Mouse (Mus musculus): Measurements from ENCODE around the gene Gm11172.

The Gm11172 gene

GRCm38 (mm10) chr16:10812865-10813371 lies at the start of gene Gm11172:
TSS of gene Gm11172 (plus strand) at chr16:10812915.
- no peak for DNase-seq (ENCODE audit: low read depth, low spot score)

- DNase-seq (ENCODE audit: low read depth, low spot score) = no peak
These were observed 49.0 kb upstream of the Gm11172 start for GRCm38 (mm10) chr16:10763540-10764264.

GRCm38 (mm10) chr16:10764323-10764722 lies 48.4 kb upstream of the Gm11172 start:
- no peak for DNase-seq (ENCODE audit: low read depth, low spot score)

DNA sequence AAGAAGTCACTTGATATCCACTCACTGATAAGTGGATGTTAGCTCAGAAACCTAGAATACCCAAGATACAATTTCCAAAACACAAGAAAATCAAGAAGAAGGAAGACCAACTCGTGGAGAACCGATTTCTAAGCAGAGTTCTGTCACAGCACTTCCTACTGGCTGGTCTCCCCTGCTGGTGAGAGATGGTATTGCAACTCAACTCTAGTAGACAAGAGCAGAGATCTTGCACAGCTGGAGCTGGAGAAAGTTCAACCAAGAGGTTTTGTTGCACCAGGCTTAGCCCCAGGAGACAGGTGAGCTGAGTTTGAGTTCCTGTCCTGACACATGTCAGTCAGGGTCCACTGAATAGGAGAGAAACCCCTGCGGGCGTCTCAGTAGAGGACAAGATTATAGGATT lies 45.6 kb upstream of the Gm11172 start:
- peak; percentile 77 for DNase-seq (ENCODE audit: low read depth, low spot score)

- no peak for DNase-seq (ENCODE audit: low read depth, low spot score)
These were observed 43.9 kb upstream of the Gm11172 start for GRCm38 (mm10) chr16:10768821-10769220.

GRCm38 (mm10) chr16:10769661-10770060 lies 43.1 kb upstream of the Gm11172 start:
- DNase-seq (ENCODE audit: low read depth, low spot score) = no peak

GRCm38 (mm10) chr16:10770531-10771325 lies 42.0 kb upstream of the Gm11172 start:
- DNase-seq (ENCODE audit: low read depth, low spot score) = no peak

- DNase-seq (ENCODE audit: low read depth, low spot score) = no peak
These were observed 40.8 kb upstream of the Gm11172 start for GRCm38 (mm10) chr16:10771769-10772510.

- DNase-seq (ENCODE audit: low read depth, low spot score) = no peak
These were observed 39.2 kb upstream of the Gm11172 start for GRCm38 (mm10) chr16:10773543-10773942.

DNA sequence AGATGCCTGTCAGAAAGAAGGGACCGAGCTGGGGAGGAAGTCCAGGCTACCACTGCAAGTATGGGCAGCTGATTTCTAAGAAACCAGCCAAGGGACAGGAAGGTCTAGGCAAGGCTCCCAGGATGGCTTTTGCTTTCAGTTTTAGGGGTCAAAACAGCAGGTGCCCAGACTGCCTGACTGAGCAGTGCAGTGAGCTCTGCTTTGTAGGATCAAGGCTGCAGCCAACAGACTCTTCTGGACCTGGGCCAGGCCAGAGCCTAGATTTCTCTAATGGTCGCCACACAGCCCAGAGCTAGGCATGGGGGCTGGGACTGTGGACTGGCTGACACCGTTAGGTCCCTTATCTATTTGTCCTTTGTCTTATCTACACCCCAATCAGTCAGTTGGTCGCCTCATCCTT lies 38.0 kb upstream of the Gm11172 start:
- DNase-seq (ENCODE audit: low read depth, low spot score) = no peak

GRCm38 (mm10) chr16:10776322-10776721 lies 36.4 kb upstream of the Gm11172 start:
- no peak for DNase-seq (ENCODE audit: low read depth, low spot score)

DNA sequence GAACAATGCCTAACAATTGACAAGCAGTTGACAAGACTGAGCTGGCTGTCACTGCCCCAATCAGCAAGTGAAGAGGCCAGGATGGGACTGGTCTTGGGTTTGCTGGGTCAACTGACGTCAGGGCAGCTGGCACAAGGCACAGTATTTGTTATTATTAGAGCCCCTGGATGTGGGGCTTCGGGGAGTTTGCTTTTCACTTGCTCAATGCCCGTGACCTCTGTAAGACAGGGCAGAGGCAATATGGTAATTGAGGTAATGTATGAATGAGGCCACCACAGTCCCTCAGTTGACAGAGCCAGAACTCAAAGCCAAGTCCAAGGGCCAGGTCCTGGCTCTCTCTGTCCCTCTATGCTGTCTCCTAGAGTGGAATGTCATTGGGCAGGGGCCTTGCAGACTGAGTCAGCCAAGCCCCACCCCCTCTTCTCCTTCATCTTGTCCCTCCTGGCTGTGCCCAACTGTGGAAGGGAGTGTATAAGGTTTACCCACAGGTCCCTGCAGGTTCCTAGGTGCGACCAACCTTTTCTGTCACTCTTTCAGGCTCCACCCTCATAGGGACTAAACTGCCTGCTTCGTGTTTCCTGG lies 35.0 kb upstream of the Gm11172 start:
- DNase-seq (ENCODE audit: low read depth, low spot score) = no peak

DNA sequence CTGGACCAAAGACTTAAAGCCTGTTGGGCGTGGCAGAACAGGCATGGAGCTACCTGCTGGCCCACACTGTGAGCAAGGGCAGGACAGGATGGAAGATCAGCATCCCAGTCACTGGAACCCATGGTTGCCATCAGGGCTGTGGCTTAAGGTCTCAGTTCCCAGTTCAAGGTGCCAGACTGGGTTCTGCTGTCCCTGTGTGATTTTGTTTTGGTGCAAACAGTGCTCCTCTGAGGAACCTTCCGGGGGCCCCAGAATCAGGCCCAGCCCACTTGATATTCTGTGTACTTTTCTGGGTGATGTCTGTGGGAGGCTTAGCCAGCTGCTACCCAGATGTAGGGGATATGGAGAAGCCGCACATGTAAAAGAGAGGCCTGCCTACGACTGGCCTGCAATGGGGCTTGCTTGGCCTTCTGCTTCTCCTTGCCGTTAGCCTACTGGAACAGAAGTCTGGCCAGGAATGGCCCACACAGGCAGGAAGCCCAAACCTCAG lies 32.0 kb upstream of the Gm11172 start:
- no peak for DNase-seq (ENCODE audit: low read depth, low spot score)

- DNase-seq (ENCODE audit: low read depth, low spot score) = no peak
These were observed 30.8 kb upstream of the Gm11172 start for GRCm38 (mm10) chr16:10781862-10782371.

- no peak for DNase-seq (ENCODE audit: low read depth, low spot score)
These were observed 30.2 kb upstream of the Gm11172 start for GRCm38 (mm10) chr16:10782377-10783151.

DNA sequence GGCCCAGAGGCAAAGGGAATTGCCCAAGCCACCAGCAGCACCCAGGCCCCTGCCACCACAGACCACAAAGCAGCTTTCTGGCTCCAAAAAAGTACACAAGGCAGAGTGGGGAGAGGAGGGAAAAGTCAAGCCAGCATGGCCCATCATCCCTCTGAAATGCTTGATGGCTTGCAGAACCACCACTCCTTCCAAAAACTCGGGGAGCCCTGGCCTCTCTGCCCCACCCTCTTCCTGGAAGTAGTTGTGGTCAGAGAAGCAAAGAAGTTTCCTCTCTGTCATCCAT lies 29.6 kb upstream of the Gm11172 start:
- DNase-seq (ENCODE audit: low read depth, low spot score) = no peak

GRCm38 (mm10) chr16:10783451-10783850 lies 29.3 kb upstream of the Gm11172 start:
- no peak for DNase-seq (ENCODE audit: low read depth, low spot score)

DNA sequence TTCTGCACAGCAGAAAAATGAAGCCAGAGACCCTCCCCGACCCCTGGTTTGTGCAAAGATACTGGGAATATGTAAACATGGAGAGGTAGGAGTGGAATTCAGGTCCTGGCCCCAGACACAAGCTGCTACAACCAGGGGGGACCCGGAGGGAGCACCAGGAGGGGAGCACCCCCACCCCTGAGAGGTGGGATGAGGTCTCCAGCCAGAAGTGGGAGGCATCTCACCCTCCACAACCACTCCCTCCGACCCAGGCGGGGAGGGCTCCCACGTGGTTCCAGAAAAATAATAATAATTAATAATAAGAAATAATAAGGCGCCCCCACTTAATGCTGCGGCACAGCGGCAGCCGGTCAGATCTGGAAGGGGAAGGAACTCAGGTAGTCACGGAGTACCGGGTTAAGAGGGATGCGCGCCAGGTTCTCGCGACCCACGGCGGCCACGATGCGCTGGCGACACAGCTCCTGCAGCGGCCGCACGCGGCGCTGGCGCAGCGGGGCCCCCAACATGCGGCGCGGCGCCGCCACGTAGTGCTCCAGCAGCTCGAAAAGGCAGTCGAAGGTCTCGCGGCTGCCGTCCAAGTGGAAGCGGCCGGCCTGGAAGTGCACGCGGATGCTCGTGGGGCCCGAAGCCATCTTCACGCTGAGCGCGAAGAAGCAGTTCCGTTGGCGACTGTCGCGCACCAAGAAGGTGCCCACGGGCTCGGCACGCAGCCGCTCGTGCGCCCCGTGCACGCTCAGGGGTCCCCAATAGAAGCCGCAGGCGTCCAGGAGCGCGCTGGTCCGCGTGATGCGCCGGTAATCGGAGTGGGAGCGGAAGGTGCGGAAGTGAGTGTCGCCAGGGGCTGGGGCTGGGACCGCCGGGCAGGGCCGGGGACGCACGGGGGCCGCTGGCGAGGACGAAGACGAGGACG lies 28.6 kb upstream of the Gm11172 start:
- DNase-seq (ENCODE audit: low read depth, low spot score) = no peak

DNA sequence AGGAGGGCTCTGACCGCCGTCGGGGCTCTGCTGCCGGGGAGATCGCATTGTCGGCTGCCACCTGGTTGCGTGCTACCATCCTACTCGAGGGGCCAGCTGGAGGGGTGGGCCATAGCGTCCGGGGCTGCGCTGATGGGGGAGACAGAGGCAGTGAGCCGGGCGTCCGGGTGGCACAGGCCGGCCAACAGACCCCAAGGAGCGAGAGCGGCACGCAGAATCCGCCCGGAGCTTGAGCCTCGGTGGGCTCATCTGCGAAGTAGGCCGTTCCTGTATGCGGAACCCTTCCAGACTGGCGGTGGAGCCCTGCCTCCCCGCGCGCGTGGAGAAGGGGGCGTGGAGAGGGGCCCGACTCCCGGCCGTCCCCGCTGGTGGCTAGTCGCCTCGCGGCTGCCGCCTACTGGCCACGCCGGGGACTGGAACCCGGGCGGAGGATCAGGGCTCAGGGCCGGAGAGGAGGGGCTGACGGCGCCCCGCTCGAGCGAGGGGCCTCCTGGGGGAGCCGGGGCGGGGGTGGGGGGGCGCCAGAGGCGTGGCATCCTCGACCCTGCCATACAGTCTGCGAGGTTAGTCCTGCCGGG lies 27.8 kb upstream of the Gm11172 start:
- peak; percentile 79 for DNase-seq (ENCODE audit: low read depth, low spot score)

All from ES-CJ7 (cell line).